Mouse (Mus musculus) stomach, embryonic 16.5 days (tissue): ENCODE results near the gene Rybp. TPM values are rescaled to one million over a fixed set of nuclear protein-coding genes. Genes with fewer than 3 reads are reported as not detected.

Experiments used
- ATAC-seq: fragments of 200-750 bp; cut with Nextera tagmentation; 2 replicates; pipeline ENCODE4 v1.8.0; 2017; ENCODE audit warnings: moderate number of reproducible peaks, moderate TSS enrichment; ENCODE audit not compliant: insufficient read depth, low FRiP score
- H3K27ac ChIP-seq: fragments of 300-500 bp; sonication (generic); 2 replicates; pipeline ENCODE4 v1.5.1; 2014; ENCODE audit warnings: low read length
- H3K27me3 ChIP-seq: fragments of 300-500 bp; sonication (generic); 2 replicates; pipeline ENCODE4 v1.6.1; 2014; ENCODE audit warnings: low read length, control low read depth, mixed read lengths; ENCODE audit not compliant: control insufficient read depth, insufficient read depth
- H3K36me3 ChIP-seq: fragments of 300-500 bp; sonication (generic); 2 replicates; pipeline ENCODE4 v1.6.1; 2014; ENCODE audit warnings: low read length; ENCODE audit not compliant: control insufficient read depth, insufficient read depth
- H3K4me1 ChIP-seq: fragments of 300-500 bp; sonication (generic); 2 replicates; pipeline ENCODE4 v1.6.1; 2014; ENCODE audit warnings: low read length, control low read depth, mixed read lengths; ENCODE audit not compliant: control insufficient read depth, insufficient read depth
- H3K4me2 ChIP-seq: fragments of 300-500 bp; sonication (generic); 2 replicates; pipeline ENCODE4 v1.6.1; 2014; ENCODE audit warnings: low read depth, low read length, mixed read lengths
- H3K4me3 ChIP-seq: fragments of 300-500 bp; sonication (generic); replicated peaks from 2 replicates; pipeline ENCODE4 v1.5.1; 2014; ENCODE audit warnings: mild to moderate bottlenecking, low read length
- H3K9ac ChIP-seq: fragments of 300-500 bp; sonication (generic); 2 replicates; pipeline ENCODE4 v1.6.1; 2014; ENCODE audit warnings: low read length
- H3K9me3 ChIP-seq: fragments of 300-500 bp; sonication (generic); replicated peaks from 2 replicates; pipeline ENCODE4 v1.6.1; 2016; ENCODE audit warnings: low read length, control low read depth; ENCODE audit not compliant: control insufficient read depth
- WGBS: fragments of 180-500 bp; shearing (Covaris S2); extraction: QIAGEN DNeasy Blood & Tissue Kit; methylation state at CpG from one replicate; pipeline ENCODE4 v1.1.7; 2014; 5-methylcytosine and 5-hydroxymethylcytosine counted together
- polyA plus RNA-seq: library from polyadenylated mRNA; unstranded; fragments of >200 nt; fragmentation: Nextera tagmentation; extraction: Ambion mirVana; gene quantifications from 2 replicates; pipeline ENCODE4 v1.2.1, GENCODE M21; 2015

Rybp gene
- polyA plus RNA-seq, 1 experiment from 2014 or later = 10.5 TPM

DNA sequence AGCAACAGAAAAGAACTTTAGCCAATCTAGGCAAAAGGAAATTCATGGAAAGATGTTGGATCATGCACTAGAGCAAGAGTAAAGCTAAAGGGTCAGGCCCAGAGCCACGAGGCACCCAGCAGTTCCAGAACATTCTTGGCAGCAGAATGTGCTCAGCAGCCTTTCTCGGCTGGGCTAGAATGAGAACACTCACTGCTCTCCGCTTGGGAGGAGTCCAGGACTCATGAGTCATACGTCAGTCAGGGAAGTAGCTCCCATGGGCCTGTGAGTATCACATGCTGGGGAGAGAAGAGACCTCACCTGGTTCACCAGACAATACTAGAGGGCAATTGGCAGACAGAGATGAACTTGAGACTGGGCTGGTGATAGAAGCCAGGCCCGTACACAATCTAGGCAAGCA lies 39.8 kb upstream of the Rybp start:
- H3K27me3 ChIP-seq = no peaks in the 10 kb centered on the region; the same call in 1 of the 2 replicates
- H3K9me3 ChIP-seq = no peaks in the 10 kb centered on the region
- 41% methylated on average over 5 of the region's 5 CpGs for WGBS
- no peaks in the 10 kb centered on the region for H3K36me3 ChIP-seq
- 0 out of 2 replicates have a peak, but pooled peaks cover 6% of the 10 kb centered on the region for H3K4me1 ChIP-seq
- H3K9ac ChIP-seq = no peak overlapping the region
- H3K4me3 ChIP-seq = no peak overlapping the region
- no peak overlapping the region for H3K4me2 ChIP-seq
- ATAC-seq = peak; percentile 84; the same call in 1 of the 2 replicates
- H3K27ac ChIP-seq = no peak overlapping the region

DNA sequence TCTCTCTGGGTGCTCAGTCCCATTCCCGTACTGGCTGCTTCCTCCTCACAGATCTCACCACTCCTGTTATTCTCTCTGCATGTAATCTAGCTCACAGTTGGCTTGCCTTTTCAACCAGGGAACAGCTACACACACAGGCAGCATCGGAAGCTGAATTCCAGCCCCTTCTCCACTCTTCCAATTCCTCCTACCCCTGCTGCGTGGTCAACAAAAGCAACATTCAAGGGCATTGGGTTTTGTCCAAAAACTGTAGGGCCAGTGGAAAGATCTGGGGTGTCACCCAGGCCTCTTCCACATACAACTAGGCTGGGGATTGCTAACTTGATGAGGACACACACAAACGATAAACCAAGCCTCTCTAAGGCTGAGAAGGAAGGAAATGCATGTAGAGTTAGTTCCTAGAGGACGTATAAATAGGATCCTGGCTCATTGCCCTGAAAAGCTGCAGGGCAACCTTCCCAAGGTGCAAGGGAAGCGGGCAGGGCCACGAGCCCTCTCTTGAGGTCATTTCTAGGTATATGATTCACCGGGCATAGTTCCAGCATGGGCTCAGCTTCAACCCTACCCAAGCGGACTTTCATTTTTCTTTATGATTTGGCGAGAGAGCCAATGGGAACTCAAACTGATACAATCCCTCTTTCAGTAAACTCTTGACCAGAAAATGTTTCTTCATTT lies 36.6 kb upstream of the Rybp start:
- Histone ChIP-seq H3K27me3 (no peaks in the 10 kb centered on the region), H3K36me3 (no peaks in the 10 kb centered on the region), H3K4me1 (no peaks in the 10 kb centered on the region), H3K4me3 (no peak overlapping the region), H3K9me3 (no peaks in the 10 kb centered on the region), H3K4me2 (no peak overlapping the region), H3K9ac (no peak overlapping the region), H3K27ac (no peak overlapping the region)
- no peak for ATAC-seq
- WGBS = 66% methylated on average over 10 of the region's 10 CpGs

DNA sequence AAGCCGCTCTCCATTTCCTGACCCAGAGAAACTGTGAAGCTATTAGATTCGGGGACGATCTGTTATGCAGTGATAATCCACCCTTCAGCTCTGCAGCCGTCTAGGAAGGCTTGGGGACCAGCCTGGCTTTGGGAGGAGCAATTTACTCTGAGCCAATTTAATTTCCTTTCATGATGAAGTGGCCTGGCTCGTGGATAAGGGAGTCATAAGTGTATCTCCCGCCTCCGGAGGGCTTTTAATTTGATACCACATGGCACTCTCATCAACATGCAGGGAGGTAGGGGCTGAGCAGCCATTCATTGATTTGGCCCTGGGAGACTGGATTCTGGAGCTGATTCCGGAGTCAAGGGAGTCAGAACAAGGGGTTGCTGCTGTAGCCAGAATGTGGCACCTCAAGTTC lies 35.3 kb upstream of the Rybp start:
- H3K36me3 ChIP-seq = no peaks in the 10 kb centered on the region
- no peak overlapping the region for H3K4me3 ChIP-seq
- 44% methylated on average over 8 of the region's 8 CpGs for WGBS
- no peak overlapping the region for H3K4me2 ChIP-seq
- H3K9ac ChIP-seq = no peak overlapping the region
- no peaks in the 10 kb centered on the region for H3K9me3 ChIP-seq
- H3K27ac ChIP-seq = no peak overlapping the region
- ATAC-seq = no peak
- H3K4me1 ChIP-seq = no peaks in the 10 kb centered on the region
- H3K27me3 ChIP-seq = no peaks in the 10 kb centered on the region

DNA sequence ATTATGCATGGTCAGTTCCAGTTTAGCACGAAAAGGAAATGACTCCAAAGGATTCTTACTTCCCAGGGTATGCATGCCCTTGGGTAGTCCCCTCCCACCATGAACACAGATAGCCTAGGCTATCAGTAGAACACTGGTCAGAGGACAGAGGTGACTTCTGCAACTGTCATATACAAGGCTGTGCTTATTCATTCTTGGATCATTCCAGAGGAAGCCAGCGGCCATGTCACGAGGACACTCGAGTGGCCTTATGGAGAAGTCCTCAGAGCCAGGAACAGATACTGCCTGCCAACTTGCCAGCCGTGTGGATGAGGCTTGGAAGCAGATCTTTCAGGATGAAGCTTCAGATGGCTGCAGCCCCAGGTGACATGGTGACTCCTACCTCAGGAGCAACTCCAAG lies 34.9 kb upstream of the Rybp start:
- Histone ChIP-seq H3K4me2 (no peak overlapping the region), H3K9ac (no peak overlapping the region), H3K9me3 (no peaks in the 10 kb centered on the region), H3K27me3 (no peaks in the 10 kb centered on the region), H3K27ac (no peak overlapping the region), H3K4me1 (no peaks in the 10 kb centered on the region), H3K4me3 (no peak overlapping the region), H3K36me3 (no peaks in the 10 kb centered on the region)
- WGBS = 83% methylated on average over 5 of the region's 5 CpGs
- no peak for ATAC-seq

DNA sequence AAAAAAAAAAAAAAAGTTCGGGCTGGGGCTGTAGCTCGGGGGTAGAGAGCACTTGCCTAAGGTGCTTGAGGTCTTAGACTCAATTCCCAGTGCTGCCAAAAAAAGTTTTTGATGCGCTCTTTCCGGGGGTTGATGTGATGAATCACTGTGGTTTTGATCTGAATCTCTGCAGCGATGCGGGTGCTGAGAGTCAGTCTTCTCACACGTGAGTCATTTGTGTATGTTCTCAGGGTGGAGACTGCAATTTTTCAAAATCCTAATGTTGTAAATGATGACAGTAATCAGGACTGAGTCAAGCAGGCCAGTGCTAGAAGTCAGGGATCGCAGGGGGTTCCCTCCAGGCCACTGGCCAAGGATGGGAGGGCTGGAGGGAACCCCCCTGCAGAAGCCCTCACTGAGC lies 26.9 kb upstream of the Rybp start:
- WGBS = 36% methylated on average over 8 of the region's 8 CpGs

DNA sequence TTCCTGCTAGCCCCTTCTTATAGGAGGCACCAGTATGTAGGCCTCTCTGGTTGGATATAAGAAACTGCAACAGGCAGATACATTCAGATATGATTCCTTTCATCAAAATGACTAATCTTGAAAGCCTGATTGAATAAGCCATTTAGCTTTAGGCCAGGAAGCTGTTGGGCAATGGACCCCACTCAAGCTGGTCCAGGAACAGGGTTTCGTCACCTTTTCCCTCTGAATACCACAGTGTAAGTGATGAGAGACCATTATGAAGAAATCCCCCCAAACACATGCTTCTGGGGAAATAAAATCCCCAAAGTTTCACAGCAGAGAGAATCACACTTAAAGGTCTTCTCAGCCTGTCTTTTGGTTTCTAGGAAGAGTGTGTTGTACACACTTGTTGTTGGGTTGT lies 23.9 kb upstream of the Rybp start:
- 81% methylated on average over 1 of the region's 1 CpGs for WGBS
- H3K4me3 ChIP-seq = no peak overlapping the region
- no peaks in the 10 kb centered on the region for H3K4me1 ChIP-seq
- no peaks in the 10 kb centered on the region for H3K36me3 ChIP-seq
- no peaks in the 10 kb centered on the region for H3K27me3 ChIP-seq
- ATAC-seq = no peak
- no peak overlapping the region for H3K4me2 ChIP-seq
- H3K9me3 ChIP-seq = no peaks in the 10 kb centered on the region
- H3K27ac ChIP-seq = no peak overlapping the region
- H3K9ac ChIP-seq = no peak overlapping the region

More for the DNA sequence above, 26.9 kb upstream of the Rybp start:
- H3K27ac ChIP-seq = no peak overlapping the region
- no peak for ATAC-seq
- H3K4me1 ChIP-seq = no peaks in the 10 kb centered on the region
- no peaks in the 10 kb centered on the region for H3K9me3 ChIP-seq
- H3K9ac ChIP-seq = no peak overlapping the region
- no peak overlapping the region for H3K4me2 ChIP-seq
- H3K4me3 ChIP-seq = no peak overlapping the region
- no peaks in the 10 kb centered on the region for H3K27me3 ChIP-seq
- no peaks in the 10 kb centered on the region for H3K36me3 ChIP-seq

DNA sequence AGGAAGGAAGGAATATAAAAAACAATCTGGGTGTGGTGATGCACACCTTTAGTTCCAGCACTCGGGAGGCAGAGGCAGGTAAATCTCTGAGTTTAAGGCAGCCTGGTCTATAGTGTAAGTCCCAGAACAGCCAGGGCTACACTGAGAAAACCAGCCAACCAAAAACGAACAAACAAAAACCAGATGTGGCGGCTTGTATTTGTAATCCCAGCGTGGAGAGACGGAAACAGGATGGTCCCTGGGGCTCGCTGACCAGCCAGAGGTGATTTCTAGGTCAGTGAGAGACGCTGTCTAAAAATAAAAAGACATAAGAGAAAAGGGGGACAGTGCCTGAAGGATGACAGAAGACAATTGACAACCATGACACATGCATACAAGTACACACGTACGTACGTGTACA lies 17.5 kb upstream of the Rybp start:
- Histone ChIP-seq H3K4me1 (no peaks in the 10 kb centered on the region), H3K9ac (no peak overlapping the region), H3K27ac (no peak overlapping the region), H3K4me3 (no peak overlapping the region), H3K27me3 (no peaks in the 10 kb centered on the region), H3K4me2 (no peak overlapping the region), H3K9me3 (no peaks in the 10 kb centered on the region), H3K36me3 (no peaks in the 10 kb centered on the region)
- 75% methylated on average over 10 of the region's 10 CpGs for WGBS
- ATAC-seq = no peak

DNA sequence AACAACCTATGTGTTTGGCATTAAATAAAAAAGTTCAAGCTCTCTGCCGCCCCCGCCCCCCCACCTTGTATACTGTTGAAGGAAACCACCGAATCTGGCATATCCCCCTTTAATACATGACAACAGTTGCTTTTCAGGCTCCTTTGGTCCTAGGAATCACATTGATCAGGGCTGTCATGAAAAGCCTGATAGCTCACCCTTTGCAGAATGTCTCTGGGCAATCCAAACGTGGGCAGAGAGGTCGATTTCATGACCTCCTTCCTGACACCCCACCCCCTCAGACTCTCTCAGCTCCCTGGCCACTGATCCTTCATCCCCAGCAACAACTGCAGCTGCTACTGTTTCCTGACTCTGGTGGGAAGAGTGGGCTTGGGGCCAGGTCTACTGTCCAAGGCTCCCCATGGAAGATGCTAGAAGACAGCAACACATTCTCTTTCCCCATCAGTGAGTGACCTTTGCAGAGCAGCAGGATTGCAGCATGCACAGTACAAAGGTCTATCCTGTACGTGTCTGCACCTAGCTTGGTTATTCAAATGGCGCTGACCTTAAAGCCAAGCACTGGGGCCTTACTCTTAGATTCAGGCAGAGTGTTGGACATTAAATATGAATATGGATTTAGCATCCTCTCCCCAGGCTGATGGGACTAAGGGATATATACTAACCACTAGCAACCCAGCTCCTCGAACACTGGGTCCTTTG lies 14.3 kb upstream of the Rybp start:
- Histone ChIP-seq H3K27ac (no peak overlapping the region), H3K4me3 (no peak overlapping the region), H3K4me2 (no peak overlapping the region), H3K27me3 (no peaks in the 10 kb centered on the region), H3K9me3 (no peaks in the 10 kb centered on the region), H3K36me3 (no peaks in the 10 kb centered on the region), H3K4me1 (no peaks in the 10 kb centered on the region), H3K9ac (no peak overlapping the region)
- no peak for ATAC-seq
- WGBS = 58% methylated on average over 8 of the region's 8 CpGs

DNA sequence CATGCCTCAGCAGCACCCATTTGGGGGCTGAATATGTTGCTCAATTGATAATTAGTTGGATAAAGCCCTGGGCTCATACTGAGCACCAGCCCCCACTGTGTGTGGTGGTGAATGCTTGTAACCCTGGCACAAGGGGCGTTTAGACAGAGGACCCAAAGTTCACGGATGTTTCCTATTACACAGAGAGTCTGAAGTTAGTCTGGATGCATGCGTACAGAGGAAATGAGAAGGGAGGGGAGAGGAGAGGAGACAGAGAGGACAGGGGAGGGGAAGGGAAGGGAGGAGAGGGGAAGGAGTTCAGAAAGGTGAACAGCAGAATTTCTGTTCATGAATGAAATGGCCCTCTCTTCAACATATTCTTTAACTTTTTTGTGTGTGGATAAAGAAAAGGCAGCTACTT lies 13.5 kb upstream of the Rybp start:
- no peak overlapping the region for H3K9ac ChIP-seq
- H3K4me1 ChIP-seq = no peaks in the 10 kb centered on the region
- H3K4me2 ChIP-seq = no peak overlapping the region
- H3K4me3 ChIP-seq = no peak overlapping the region
- ATAC-seq = no peak
- no peak overlapping the region for H3K27ac ChIP-seq
- no peaks in the 10 kb centered on the region for H3K36me3 ChIP-seq
- H3K27me3 ChIP-seq = no peaks in the 10 kb centered on the region
- H3K9me3 ChIP-seq = no peaks in the 10 kb centered on the region
- 28% methylated on average over 3 of the region's 3 CpGs for WGBS
